Mouse (Mus musculus) midbrain, embryonic 13.5 days (tissue): ENCODE results near the gene Fst. TPM values are rescaled to one million over a fixed set of nuclear protein-coding genes. Genes with fewer than 3 reads are reported as not detected.

Source experiments
- ATAC-seq: fragments of 200-750 bp; cut with Nextera tagmentation; 2 replicates; pipeline ENCODE4 v1.8.0; 2017; ENCODE audit warnings: mild to moderate bottlenecking, moderate TSS enrichment, moderate library complexity
- H3K27ac ChIP-seq: fragments of 300-500 bp; sonication (generic); 2 replicates; pipeline ENCODE4 v1.5.1; 2015; ENCODE audit warnings: inconsistent platforms, mild to moderate bottlenecking, moderate library complexity
- H3K27me3 ChIP-seq: fragments of 300-500 bp; sonication (generic); 2 replicates; pipeline ENCODE4 v1.6.1; 2015; ENCODE audit warnings: mild to moderate bottlenecking, inconsistent platforms
- H3K36me3 ChIP-seq: fragments of 300-500 bp; sonication (generic); 2 replicates; pipeline ENCODE4 v1.6.1; 2015; ENCODE audit warnings: mild to moderate bottlenecking, inconsistent platforms
- H3K4me1 ChIP-seq: fragments of 300-500 bp; sonication (generic); replicated peaks from 2 replicates; pipeline ENCODE4 v1.6.1; 2015; ENCODE audit warnings: inconsistent platforms
- H3K4me2 ChIP-seq: fragments of 300-500 bp; sonication (generic); replicated peaks from 2 replicates; pipeline ENCODE4 v1.6.1; 2015; ENCODE audit warnings: moderate library complexity, mild to moderate bottlenecking, inconsistent platforms
- H3K4me3 ChIP-seq: fragments of 300-500 bp; sonication (generic); replicated peaks from 2 replicates; pipeline ENCODE4 v1.5.1; 2015; ENCODE audit warnings: mild to moderate bottlenecking, inconsistent platforms
- H3K9ac ChIP-seq: fragments of 300-500 bp; sonication (generic); replicated peaks from 2 replicates; pipeline ENCODE4 v1.6.1; 2015; ENCODE audit warnings: mild to moderate bottlenecking, inconsistent platforms
- H3K9me3 ChIP-seq: fragments of 300-500 bp; sonication (generic); 2 replicates; pipeline ENCODE4 v1.6.1; 2016; ENCODE audit warnings: mild to moderate bottlenecking, inconsistent platforms
- WGBS: fragments of 180-500 bp; shearing (Covaris S2); methylation state at CpG from one replicate; pipeline ENCODE4 v1.1.7; 2015; 5-methylcytosine and 5-hydroxymethylcytosine counted together
- polyA plus RNA-seq: library from polyadenylated mRNA; unstranded; fragments of >200 nt; fragmentation: Nextera tagmentation; extraction: Ambion mirVana; gene quantifications from 2 replicates; pipeline ENCODE4 v1.2.1, GENCODE M21; 2015

The Fst gene
- polyA plus RNA-seq, 1 experiment from 2014 or later: 16.7 TPM

GRCm38 (mm10) chr13:114458291-114458885 is 363 bp downstream of the Fst start:
- ATAC-seq: peak; percentile 76
- peak overlapping the region; percentile 51 for H3K4me3 ChIP-seq
- H3K4me2 ChIP-seq: peak overlapping the region; percentile 95
- WGBS: under 1% methylated on average over 45 of the region's 56 CpGs
- peaks cover 22% of the 10 kb centered on the region for H3K27me3 ChIP-seq
- H3K27ac ChIP-seq: peak overlapping the region; percentile 63
- no peaks in the 10 kb centered on the region for H3K36me3 ChIP-seq
- H3K9me3 ChIP-seq: no peaks in the 10 kb centered on the region
- peaks cover 44% of the 10 kb centered on the region for H3K4me1 ChIP-seq
- H3K9ac ChIP-seq: peak overlapping the region; percentile 68

- peak overlapping the region; percentile 51 for H3K4me3 ChIP-seq
- peaks cover 18% of the 10 kb centered on the region for H3K27me3 ChIP-seq
- peak overlapping the region; percentile 68 for H3K9ac ChIP-seq
- under 1% methylated on average over 15 of the region's 15 CpGs for WGBS
- 0 out of 2 replicates have a peak overlapping the region, but pooled peaks have one; percentile 63 for H3K27ac ChIP-seq
- no peaks in the 10 kb centered on the region for H3K9me3 ChIP-seq
- no peaks in the 10 kb centered on the region for H3K36me3 ChIP-seq
- peaks cover 44% of the 10 kb centered on the region for H3K4me1 ChIP-seq
- ATAC-seq: no peak
- peak overlapping the region; percentile 95 for H3K4me2 ChIP-seq
Measured at GRCm38 (mm10) chr13:114457567-114458120, 1.1 kb downstream of the Fst start.

DNA sequence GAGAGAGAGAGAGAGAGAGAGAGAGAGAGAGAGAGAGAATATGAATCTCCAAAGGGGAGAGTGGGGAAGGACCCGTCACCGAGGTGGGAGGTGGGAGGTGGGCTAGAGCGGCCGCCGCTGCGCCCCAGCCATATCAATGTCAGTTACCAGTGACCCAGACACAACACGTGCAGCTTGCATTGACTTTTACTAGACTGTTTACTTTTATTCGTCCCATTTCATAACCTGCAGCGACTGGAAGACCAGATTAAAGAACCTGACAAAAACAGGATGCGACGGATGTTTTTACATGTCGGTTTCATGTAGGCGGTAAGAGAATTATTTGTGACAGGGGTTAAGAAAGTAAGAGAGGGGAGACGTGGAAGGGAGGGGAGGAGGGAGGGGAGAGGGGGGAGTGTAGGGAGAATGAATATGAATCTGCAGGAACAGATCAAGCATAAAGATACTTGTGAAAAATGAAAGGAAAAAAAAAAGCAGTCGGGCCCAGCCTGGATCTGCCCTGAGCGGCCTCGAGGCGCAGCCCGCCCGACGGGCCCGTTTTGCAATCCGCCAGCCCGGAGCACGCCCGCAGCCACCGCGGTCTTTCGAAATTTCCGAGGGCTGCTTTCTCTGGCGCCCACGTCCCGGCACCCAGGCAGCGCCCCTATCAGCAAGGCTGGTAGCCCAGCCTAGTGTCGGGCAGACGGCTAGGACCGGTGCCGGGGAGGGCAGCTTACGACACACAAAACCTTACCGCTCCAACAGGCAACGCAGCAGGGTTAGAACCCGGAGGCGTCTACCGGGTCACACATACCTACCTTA is 1.8 kb downstream of the Fst start:
- H3K4me2 ChIP-seq: peak overlapping the region; percentile 95
- H3K4me1 ChIP-seq: peaks cover 44% of the 10 kb centered on the region
- ATAC-seq: no peak
- H3K27me3 ChIP-seq: peaks cover 18% of the 10 kb centered on the region
- no peak overlapping the region for H3K27ac ChIP-seq
- H3K36me3 ChIP-seq: peaks cover under 1% of the 10 kb centered on the region; the same call in 1 of the 2 replicates
- no peaks in the 10 kb centered on the region for H3K9me3 ChIP-seq
- under 1% methylated on average over 44 of the region's 44 CpGs for WGBS
- peak overlapping the region; percentile 68 for H3K9ac ChIP-seq
- peak overlapping the region; percentile 51 for H3K4me3 ChIP-seq

- ATAC-seq: peak; percentile 21
- H3K9ac ChIP-seq: peak overlapping the region; percentile 68; the same call in 1 of the 2 replicates
Measured at GRCm38 (mm10) chr13:114456224-114456623, 2.5 kb downstream of the Fst start.

GRCm38 (mm10) chr13:114455788-114456187 is 3.0 kb downstream of the Fst start:
- Histone ChIP-seq H3K36me3 (peaks cover 11% of the 10 kb centered on the region), H3K27me3 (peaks cover 12% of the 10 kb centered on the region), H3K4me2 (peak overlapping the region; percentile 95), H3K4me1 (peaks cover 44% of the 10 kb centered on the region), H3K4me3 (peak overlapping the region; percentile 51), H3K9me3 (no peaks in the 10 kb centered on the region), H3K9ac (peak overlapping the region; percentile 68; the same call in 1 of the 2 replicates), H3K27ac (no peak overlapping the region)
- ATAC-seq: no peak
- 16% methylated on average over 13 of the region's 13 CpGs for WGBS

More at GRCm38 (mm10) chr13:114456224-114456623, 2.5 kb downstream of the Fst start:
- H3K27ac ChIP-seq: no peak overlapping the region
- peak overlapping the region; percentile 95 for H3K4me2 ChIP-seq
- peaks cover 12% of the 10 kb centered on the region for H3K27me3 ChIP-seq
- H3K36me3 ChIP-seq: peaks cover 8% of the 10 kb centered on the region
- peaks cover 44% of the 10 kb centered on the region for H3K4me1 ChIP-seq
- WGBS: under 1% methylated on average over 14 of the region's 14 CpGs
- H3K4me3 ChIP-seq: peak overlapping the region; percentile 51
- no peaks in the 10 kb centered on the region for H3K9me3 ChIP-seq

DNA sequence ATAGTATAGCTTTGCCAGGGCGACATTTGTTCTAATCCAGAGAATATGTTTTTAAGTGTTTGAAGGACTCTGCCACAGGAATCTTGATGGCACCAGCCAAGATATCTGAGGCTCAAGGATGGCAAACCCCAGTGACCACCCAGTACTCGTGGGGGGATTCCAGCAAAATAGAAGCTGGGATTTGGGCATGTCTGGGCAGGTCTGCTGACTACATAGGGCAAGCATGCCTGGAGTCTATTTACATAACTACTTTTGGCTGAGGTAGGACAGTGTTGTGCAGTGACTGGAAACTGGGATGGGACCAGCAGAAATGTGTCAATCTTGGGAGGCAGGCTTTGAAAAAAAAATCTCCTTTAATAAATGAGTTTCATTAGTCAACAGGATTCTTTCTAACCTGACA is 11.5 kb downstream of the Fst start:
- no peak overlapping the region for H3K4me2 ChIP-seq
- 79% methylated on average over 2 of the region's 2 CpGs for WGBS

GRCm38 (mm10) chr13:114432491-114432890 is 26.3 kb downstream of the Fst start:
- Histone ChIP-seq H3K9ac (no peak overlapping the region), H3K27me3 (no peaks in the 10 kb centered on the region), H3K4me1 (no peaks in the 10 kb centered on the region), H3K36me3 (no peaks in the 10 kb centered on the region), H3K4me2 (no peak overlapping the region), H3K4me3 (no peak overlapping the region), H3K27ac (no peak overlapping the region), H3K9me3 (no peaks in the 10 kb centered on the region)
- ATAC-seq: no peak
- 81% methylated on average over 5 of the region's 5 CpGs for WGBS

More for the DNA sequence above, 11.5 kb downstream of the Fst start:
- H3K4me3 ChIP-seq: no peak overlapping the region
- H3K4me1 ChIP-seq: no peaks in the 10 kb centered on the region
- no peak overlapping the region for H3K27ac ChIP-seq
- H3K9ac ChIP-seq: no peak overlapping the region
- no peaks in the 10 kb centered on the region for H3K27me3 ChIP-seq
- no peak for ATAC-seq
- peaks cover 12% of the 10 kb centered on the region for H3K36me3 ChIP-seq
- no peaks in the 10 kb centered on the region for H3K9me3 ChIP-seq

DNA sequence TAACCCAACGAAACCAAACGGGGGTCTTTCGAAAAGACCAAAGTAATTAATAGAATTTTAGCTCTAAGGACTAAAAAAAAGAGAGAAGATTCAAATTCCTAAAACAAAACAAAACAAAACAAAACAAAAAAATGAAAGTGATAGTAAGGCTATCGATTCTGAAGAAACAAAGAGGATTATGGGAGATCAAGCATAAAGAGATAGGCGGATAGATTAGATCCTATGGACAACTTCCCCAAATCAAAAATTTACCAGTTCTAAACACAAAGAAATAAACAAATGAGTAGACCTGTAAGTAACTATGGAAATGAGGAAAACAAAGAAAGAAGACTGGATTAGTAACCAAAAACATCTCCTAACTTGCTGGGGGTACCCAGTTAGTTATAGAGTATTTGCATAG is 33.5 kb downstream of the Fst start:
- Histone ChIP-seq H3K27me3 (no peaks in the 10 kb centered on the region), H3K27ac (no peak overlapping the region), H3K36me3 (no peaks in the 10 kb centered on the region), H3K9me3 (no peaks in the 10 kb centered on the region; the same call in 1 of the 2 replicates), H3K4me1 (no peaks in the 10 kb centered on the region), H3K9ac (no peak overlapping the region), H3K4me3 (no peak overlapping the region), H3K4me2 (no peak overlapping the region)
- 94% methylated on average over 5 of the region's 5 CpGs for WGBS
- ATAC-seq: no peak

DNA sequence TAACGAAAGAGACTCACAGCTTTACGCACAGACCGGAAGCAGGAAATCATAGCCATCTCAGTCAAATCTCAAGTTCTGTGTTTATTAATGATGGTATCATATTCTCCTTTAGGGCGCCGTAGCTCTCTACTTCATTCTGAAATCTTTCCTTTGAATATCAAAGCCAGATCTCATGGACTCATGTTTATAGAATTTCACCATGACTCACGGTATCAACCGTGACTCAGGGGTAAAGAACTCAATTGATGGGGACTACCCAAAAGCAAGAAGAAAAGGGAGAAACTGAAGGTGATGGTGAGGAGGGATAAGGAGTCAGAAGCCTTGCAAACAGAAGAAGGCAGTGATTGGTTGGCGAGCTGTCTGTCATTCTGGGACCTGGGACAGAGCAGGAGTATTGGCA is 38.5 kb downstream of the Fst start:
- WGBS: 89% methylated on average over 8 of the region's 8 CpGs
- Histone ChIP-seq H3K4me1 (no peaks in the 10 kb centered on the region), H3K4me2 (no peak overlapping the region), H3K36me3 (no peaks in the 10 kb centered on the region), H3K9ac (no peak overlapping the region), H3K9me3 (no peaks in the 10 kb centered on the region; the same call in 1 of the 2 replicates), H3K4me3 (no peak overlapping the region), H3K27me3 (no peaks in the 10 kb centered on the region), H3K27ac (no peak overlapping the region)
- ATAC-seq: no peak

DNA sequence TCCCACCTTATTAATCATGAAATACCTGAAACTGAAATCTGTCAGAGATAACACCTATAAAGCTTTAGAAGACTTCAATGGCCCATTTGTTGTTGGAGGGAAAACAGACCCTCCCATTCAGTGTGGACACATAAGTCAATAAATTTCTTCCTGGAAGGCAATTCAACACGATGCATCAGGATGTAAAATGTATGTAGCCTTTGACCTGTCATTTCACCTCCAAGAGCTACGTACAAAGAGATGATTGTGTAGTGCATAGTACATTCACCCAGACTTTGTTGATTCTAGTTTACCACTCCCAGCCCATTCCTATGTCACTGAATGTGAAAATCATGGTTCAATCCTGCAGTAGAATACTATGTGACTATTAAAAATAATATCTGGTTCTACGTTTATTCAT is 39.4 kb downstream of the Fst start:
- 85% methylated on average over 3 of the region's 3 CpGs for WGBS
- H3K36me3 ChIP-seq: no peaks in the 10 kb centered on the region
- H3K9ac ChIP-seq: no peak overlapping the region
- no peaks in the 10 kb centered on the region for H3K4me1 ChIP-seq
- no peak overlapping the region for H3K4me3 ChIP-seq
- H3K9me3 ChIP-seq: no peaks in the 10 kb centered on the region; the same call in 1 of the 2 replicates
- H3K27ac ChIP-seq: no peak overlapping the region
- H3K4me2 ChIP-seq: no peak overlapping the region
- no peaks in the 10 kb centered on the region for H3K27me3 ChIP-seq
- no peak for ATAC-seq

DNA sequence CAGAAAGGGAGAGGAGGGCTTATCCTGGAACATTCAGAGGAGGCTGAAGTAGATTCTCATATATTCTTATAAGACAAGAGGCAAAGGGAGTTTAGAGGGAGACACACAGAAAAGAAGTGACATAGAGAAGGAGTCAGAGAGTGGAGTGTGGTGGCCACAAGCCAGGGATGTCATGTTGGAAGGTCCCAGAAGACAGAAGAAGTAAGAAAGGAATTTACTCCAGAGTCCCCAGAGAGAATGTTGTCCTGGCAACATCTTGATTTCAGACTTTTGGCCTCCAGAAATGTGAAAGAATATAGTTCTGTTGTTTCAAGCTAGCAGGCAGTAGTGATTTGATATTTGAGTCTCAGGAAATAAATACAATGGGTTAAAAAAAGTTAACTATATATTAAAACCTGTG is 46.4 kb downstream of the Fst start:
- no peak overlapping the region for H3K9ac ChIP-seq
- no peaks in the 10 kb centered on the region for H3K27me3 ChIP-seq
- peaks cover 1% of the 10 kb centered on the region; the same call in 1 of the 2 replicates for H3K4me1 ChIP-seq
- H3K36me3 ChIP-seq: no peaks in the 10 kb centered on the region
- no peak overlapping the region for H3K27ac ChIP-seq
- no peaks in the 10 kb centered on the region for H3K9me3 ChIP-seq
- no peak for ATAC-seq
- no peak overlapping the region for H3K4me2 ChIP-seq
- no peak overlapping the region for H3K4me3 ChIP-seq

DNA sequence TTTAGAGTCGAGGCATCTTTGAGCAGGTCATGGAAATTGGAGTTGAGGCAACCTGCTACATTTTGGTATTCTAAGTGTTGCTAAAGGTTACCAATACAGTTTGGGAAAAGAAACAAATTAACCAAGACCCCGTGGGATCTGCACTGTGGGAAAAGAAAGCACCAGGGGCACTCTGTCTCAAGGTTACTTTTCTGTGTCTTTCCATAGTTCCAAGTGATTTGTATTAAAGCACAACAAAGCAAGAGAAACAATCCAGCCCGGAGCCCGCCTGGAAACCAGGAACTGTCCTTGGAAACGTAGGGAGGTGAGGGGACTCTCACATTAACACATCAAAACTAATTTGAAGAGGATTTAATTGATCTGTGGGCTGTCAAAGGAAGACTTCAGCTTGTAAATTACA is 51.9 kb downstream of the Fst start:
- H3K4me2 ChIP-seq: 0 out of 2 replicates have a peak overlapping the region, but pooled peaks have one; percentile 11
- WGBS: under 1% methylated on average over 5 of the region's 5 CpGs
- peak; percentile 45; the same call in 1 of the 2 replicates for ATAC-seq

More for the DNA sequence above, 51.9 kb downstream of the Fst start:
- no peak overlapping the region for H3K27ac ChIP-seq
- no peaks in the 10 kb centered on the region for H3K36me3 ChIP-seq
- H3K9ac ChIP-seq: no peak overlapping the region
- H3K9me3 ChIP-seq: no peaks in the 10 kb centered on the region
- H3K27me3 ChIP-seq: 0 out of 2 replicates have a peak, but pooled peaks cover 6% of the 10 kb centered on the region
- H3K4me3 ChIP-seq: no peak overlapping the region
- peaks cover 19% of the 10 kb centered on the region for H3K4me1 ChIP-seq
